Comparison of ENCODE assay signal across 8 mouse cellular contexts in genomic region chr5:100519027-100519411, GRCm38 (mm10). TPM values are rescaled to one million over a fixed set of nuclear protein-coding genes. Genes with fewer than 3 reads are reported as not detected.
DNase-seq lines count a peak whose midpoint lies in the region; ATAC-seq and TF ChIP-seq lines count a peak whose summit lies in the region.

No protein-coding gene starts in this region.

- 5% methylated on average over 5 of the region's 5 CpGs for WGBS in heart, embryonic 16.5 days
- 7% methylated on average over 5 of the region's 5 CpGs for WGBS in forebrain, embryonic 16.5 days

- peaks cover 44% of the 10 kb centered on the region for H3K79me2 ChIP-seq in MEL (ENCODE audit: control insufficient read depth, insufficient read depth, low read length, poor library complexity)

- no peak for TF ChIP-seq POLR2A in MEL (IDR thresholded peaks at IDR 0.05; ENCODE audit: control insufficient read depth in 1 of 2, insufficient read depth in 1 of 2, low read depth in 1 of 2, low read length in 2 of 2, poor library complexity in 1 of 2)

- 0 out of 2 replicates have a peak, but pooled peaks cover 2% of the 10 kb centered on the region for H3K27me3 ChIP-seq in heart, embryonic 16.5 days (ENCODE audit: control insufficient read depth, insufficient read depth, low read length)
- peaks cover 0 to 2% of the 10 kb centered on the region in 2 experiments; a peak in 1 of 4 replicates for H3K27me3 ChIP-seq in MEL (ENCODE audit: control insufficient read depth in 1 of 2, insufficient read depth in 2 of 2, low read length in 2 of 2)
- H3K27me3 ChIP-seq in forebrain, embryonic 16.5 days (replicated peaks; ENCODE audit: control insufficient read depth, insufficient read depth, low read length), result peaks cover 3% of the 10 kb centered on the region; the same call in 1 of the 2 replicates

- H3K9ac ChIP-seq in heart, embryonic 16.5 days (ENCODE audit: low read length), result peak overlapping the region; percentile 91
- peak overlapping the region; percentile 89 for H3K9ac ChIP-seq in MEL (ENCODE audit: control insufficient read depth, low read depth, low read length, poor library complexity, severe bottlenecking)
- H3K9ac ChIP-seq in forebrain, embryonic 16.5 days (replicated peaks; ENCODE audit: low read depth, low read length), result peak overlapping the region; percentile 88

- no peak for TF ChIP-seq RAD21 in MEL (IDR thresholded peaks at IDR 0.05; ENCODE audit: low read depth, low read length)

- peaks cover 14% of the 10 kb centered on the region for H3K4me1 ChIP-seq in heart, embryonic 16.5 days (ENCODE audit: control insufficient read depth, insufficient read depth, low read length)
- peaks cover 6 to 15% of the 10 kb centered on the region in 2 experiments for H3K4me1 ChIP-seq in MEL (ENCODE audit: control insufficient read depth in 1 of 2, insufficient read depth in 2 of 2, low read length in 2 of 2)
- H3K4me1 ChIP-seq in forebrain, embryonic 16.5 days (replicated peaks; ENCODE audit: control insufficient read depth, insufficient read depth, low read length), result peaks cover 16% of the 10 kb centered on the region

- H3K36me3 ChIP-seq in heart, embryonic 16.5 days (ENCODE audit: control insufficient read depth, insufficient read depth), result peaks cover 3% of the 10 kb centered on the region
- H3K36me3 ChIP-seq in MEL (ENCODE audit: control insufficient read depth in 1 of 2, insufficient read depth in 2 of 2, low read length in 2 of 2), result peaks cover 0 to 22% of the 10 kb centered on the region in 2 experiments; a peak in 3 of 4 replicates
- H3K36me3 ChIP-seq in forebrain, embryonic 16.5 days (ENCODE audit: control insufficient read depth, insufficient read depth), result no peaks in the 10 kb centered on the region

- no peak for DNase-seq in heart, adult 11 months
- DNase-seq in MEL (ENCODE audit: low read depth, low spot score), result no peak
- no peak for DNase-seq in adrenal gland, adult (ENCODE audit: inconsistent age in 2 of 2, low spot score in 1 of 2)
- DNase-seq in natural killer cell, adult 2 months (ENCODE audit: low spot score in 2 of 2), result no peak
- DNase-seq in urinary bladder, postnatal 25 days (ENCODE audit: low spot score), result no peak

- TF ChIP-seq CTCF in MEL (IDR thresholded peaks at IDR 0.05 in 2 of 3, conservative IDR thresholded peaks at IDR 0.05 in 1 of 3; ENCODE audit: control insufficient read depth in 1 of 3, insufficient read depth in 1 of 3, low read depth in 2 of 3, low read length in 3 of 3, poor library complexity in 1 of 3, severe bottlenecking in 1 of 3), result no peak

- H3K9me3 ChIP-seq in heart, embryonic 16.5 days (replicated peaks; ENCODE audit: control insufficient read depth, low read length), result no peaks in the 10 kb centered on the region
- no peaks in the 10 kb centered on the region for H3K9me3 ChIP-seq in MEL (replicated peaks; ENCODE audit: insufficient read depth, low read length)
- H3K9me3 ChIP-seq in forebrain, embryonic 16.5 days (ENCODE audit: control insufficient read depth, low read length), result no peaks in the 10 kb centered on the region

- H3K27ac ChIP-seq in heart, embryonic 16.5 days (ENCODE audit: low read length), result peak overlapping the region; percentile 85
- H3K27ac ChIP-seq in MEL (ENCODE audit: control insufficient read depth, low read depth, low read length), result peak overlapping the region; percentile 79
- H3K27ac ChIP-seq in forebrain, embryonic 16.5 days (ENCODE audit: low read length), result no peak overlapping the region

- ATAC-seq in heart, embryonic 16.5 days (replicated peaks; ENCODE audit: extremely low read depth, insufficient read depth, low FRiP score), result no peak
- ATAC-seq in forebrain, embryonic 16.5 days, result no peak
- ATAC-seq in megakaryocyte progenitor cell, adult 5-6 weeks (replicated peaks; ENCODE audit: poor library complexity), result 0 out of 2 replicates have a peak, but pooled peaks have one; percentile 2

- H3K4me3 ChIP-seq in heart, embryonic 16.5 days (ENCODE audit: low read length), result peak overlapping the region; percentile 87
- H3K4me3 ChIP-seq in MEL (ENCODE audit: control insufficient read depth in 1 of 2, insufficient read depth in 1 of 2, low read depth in 2 of 2, low read length in 2 of 2), result peak overlapping the region; percentile 81 to 82
- peak overlapping the region; percentile 89 for H3K4me3 ChIP-seq in forebrain, embryonic 16.5 days (replicated peaks; ENCODE audit: low read length)

- peak overlapping the region; percentile 82 for H3K4me2 ChIP-seq in heart, embryonic 16.5 days (ENCODE audit: low read depth, low read length)
- peak overlapping the region; percentile 90 for H3K4me2 ChIP-seq in forebrain, embryonic 16.5 days (ENCODE audit: low read length)

- TF ChIP-seq EP300 in MEL (IDR thresholded peaks at IDR 0.05; ENCODE audit: low read depth in 1 of 2, low read length in 2 of 2), result no peak

TF ChIP-seq in MEL, 35 proteins besides CTCF, POLR2A, EP300 and RAD21:
- no peak for TF ChIP-seq MYB (IDR thresholded peaks at IDR 0.05; ENCODE audit: low read depth, low read length)
- no peak for TF ChIP-seq USF1 (IDR thresholded peaks at IDR 0.05; ENCODE audit: low read depth, low read length)
- no peak for TF ChIP-seq MXI1 (IDR thresholded peaks at IDR 0.05; ENCODE audit: low read depth, low read length)
- no peak for TF ChIP-seq NELFE (IDR thresholded peaks at IDR 0.05; ENCODE audit: low read depth, low read length)
- no peak for TF ChIP-seq MEF2A (IDR thresholded peaks at IDR 0.05; ENCODE audit: extremely low read depth, insufficient replicate concordance, low read depth, low read length, poor library complexity, severe bottlenecking)
- TF ChIP-seq ZNF384 (IDR thresholded peaks at IDR 0.05; ENCODE audit: low read depth, low read length), result no peak
- TF ChIP-seq JUND (IDR thresholded peaks at IDR 0.05; ENCODE audit: low read depth, low read length), result no peak
- no peak for TF ChIP-seq POLR2AphosphoS5 (IDR thresholded peaks at IDR 0.05; ENCODE audit: borderline replicate concordance, low read depth, low read length)
- no peak for TF ChIP-seq CHD2 (IDR thresholded peaks at IDR 0.05; ENCODE audit: low read length)
- TF ChIP-seq HCFC1 (IDR thresholded peaks at IDR 0.05; ENCODE audit: low read depth, low read length), result no peak
- TF ChIP-seq UBTF (IDR thresholded peaks at IDR 0.05; ENCODE audit: borderline replicate concordance, insufficient read depth, low read depth, low read length), result no peak; the same call in 1 of the 2 replicates
- no peak for TF ChIP-seq GABPA (IDR thresholded peaks at IDR 0.05; ENCODE audit: low read depth, low read length)
- TF ChIP-seq RCOR1 (IDR thresholded peaks at IDR 0.05; ENCODE audit: low read depth, low read length), result no peak
- no peak for TF ChIP-seq MYC (IDR thresholded peaks at IDR 0.05; ENCODE audit: low read depth, low read length)
- no peak for TF ChIP-seq ETS1 (IDR thresholded peaks at IDR 0.05; ENCODE audit: low read depth, low read length)
TF ChIP-seq in MEL: peak in this region for 0.

RNA-seq across cellular contexts. Expression of gene Cops4, which starts 0.9 kb away (rescaled TPM):
- polyA plus RNA-seq in heart, embryonic 16.5 days (2015; fragmentation: Nextera tagmentation; extraction: Ambion mirVana), result 137 and 151 TPM in 2 replicates
- 142 and 143 TPM in 2 replicates for total RNA-seq in MEL (2012; rRNA removed)
- polyA plus RNA-seq in MEL (2012; ENCODE audit: insufficient read depth in 1 of 2, insufficient read length in 2 of 2, low read depth in 1 of 2, low replicate concordance in 2 of 2, missing spikeins in 1 of 2), result 100 to 1,000 TPM; 112 to 626 TPM
- 191 and 196 TPM in 2 replicates for polyA plus RNA-seq in forebrain, embryonic 16.5 days (2015; fragmentation: Nextera tagmentation; extraction: Ambion mirVana)
- 87.1 and 98.6 TPM in 2 replicates for total RNA-seq in megakaryocyte progenitor cell, adult 5-6 weeks (2015)
- 137 and 159 TPM in 2 replicates for total RNA-seq in megakaryocyte progenitor cell, adult 5-6 weeks (2017)

RNA-seq across cellular contexts. Expression of gene Lin54, which starts 18.6 kb away (rescaled TPM):
- 9.9 and 10.8 TPM in 2 replicates for polyA plus RNA-seq in heart, embryonic 16.5 days (2015; fragmentation: Nextera tagmentation; extraction: Ambion mirVana)
- total RNA-seq in MEL (2012; rRNA removed), result 14.1 and 14.4 TPM in 2 replicates
- polyA plus RNA-seq in MEL (2012; ENCODE audit: insufficient read depth in 1 of 2, insufficient read length in 2 of 2, low read depth in 1 of 2, low replicate concordance in 2 of 2, missing spikeins in 1 of 2), result 10 to 100 TPM in 1 of 2 experiments, not detected in 1; 16.0 TPM
- polyA plus RNA-seq in forebrain, embryonic 16.5 days (2015; fragmentation: Nextera tagmentation; extraction: Ambion mirVana), result 9.4 and 11.0 TPM in 2 replicates
- total RNA-seq in megakaryocyte progenitor cell, adult 5-6 weeks (2015), result 25.5 and 31.1 TPM in 2 replicates
- total RNA-seq in megakaryocyte progenitor cell, adult 5-6 weeks (2017), result 30.1 and 44.3 TPM in 2 replicates

RNA-seq across cellular contexts. Expression of gene Plac8, which starts 53.0 kb away (rescaled TPM):
- polyA plus RNA-seq in heart, embryonic 16.5 days (2015; fragmentation: Nextera tagmentation; extraction: Ambion mirVana), result 18.5 and 44.7 TPM in 2 replicates
- total RNA-seq in MEL (2012; rRNA removed), result 4.9 and 7.1 TPM in 2 replicates
- 10 to 100 TPM in 1 of 2 experiments, not detected in 1; 10.6 TPM for polyA plus RNA-seq in MEL (2012; ENCODE audit: insufficient read depth in 1 of 2, insufficient read length in 2 of 2, low read depth in 1 of 2, low replicate concordance in 2 of 2, missing spikeins in 1 of 2)
- 0.41 TPM in 1 of 2 replicates, not detected in the other for polyA plus RNA-seq in forebrain, embryonic 16.5 days (2015; fragmentation: Nextera tagmentation; extraction: Ambion mirVana)
- total RNA-seq in megakaryocyte progenitor cell, adult 5-6 weeks (2015), result 4,454 and 4,759 TPM in 2 replicates
- 3,425 and 3,832 TPM in 2 replicates for total RNA-seq in megakaryocyte progenitor cell, adult 5-6 weeks (2017)
